Mouse (Mus musculus): ENCODE data around the gene Stx6. TPM values are rescaled to one million over a fixed set of nuclear protein-coding genes. Genes with fewer than 3 reads are reported as not detected.

Stx6 gene
- polyA plus RNA-seq, 1 experiment: 38.9 TPM

GRCm38 (mm10) chr1:155253126-155253525 lies 94.6 kb downstream of the Stx6 start:
- Histone ChIP-seq H3K27me3 (replicated peaks; ENCODE audit: control insufficient read depth, insufficient read depth, low read length) (no peaks in the 10 kb centered on the region), H3K4me1 (ENCODE audit: control insufficient read depth, insufficient read depth, low read length) (peaks cover 15% of the 10 kb centered on the region; the same call in 1 of the 2 replicates), H3K36me3 (ENCODE audit: control insufficient read depth, insufficient read depth, low read length) (no peaks in the 10 kb centered on the region), H3K27ac (ENCODE audit: insufficient read depth, low read depth, low read length) (peak overlapping the region; percentile 62), H3K4me3 (ENCODE audit: insufficient read depth, low read depth, low read length) (no peak overlapping the region)
- DNase-seq: no peak
- 40% methylated on average over 12 of the region's 12 CpGs for WGBS
- TF ChIP-seq CTCF (conservative IDR thresholded peaks at IDR 0.05; ENCODE audit: insufficient read depth, insufficient read length, low read depth, low read length) (no peak), POLR2A (IDR thresholded peaks at IDR 0.05; ENCODE audit: low read depth, low read length) (no peak)

DNA sequence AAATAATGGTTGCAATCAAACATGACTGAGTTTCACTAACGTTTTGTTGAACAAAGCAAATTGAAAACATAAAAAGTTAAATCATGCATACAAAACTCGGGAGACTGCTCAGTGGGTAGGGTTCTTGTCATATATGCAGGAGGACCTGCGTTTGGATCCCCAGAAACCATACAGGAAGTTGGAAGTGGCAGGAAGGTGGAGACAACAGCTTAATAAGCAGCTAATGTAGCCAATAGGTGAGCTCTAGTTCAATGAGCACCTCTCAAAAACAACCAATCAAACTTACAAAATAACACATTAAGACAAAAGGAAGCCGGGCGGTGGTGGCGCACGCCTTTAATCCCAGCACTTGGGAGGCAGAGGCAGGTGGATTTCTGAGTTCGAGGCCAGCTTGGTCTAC lies 95.8 kb downstream of the Stx6 start:
- Histone ChIP-seq H3K36me3 (ENCODE audit: control insufficient read depth, insufficient read depth, low read length) (no peaks in the 10 kb centered on the region), H3K4me1 (ENCODE audit: control insufficient read depth, insufficient read depth, low read length) (peaks cover 13% of the 10 kb centered on the region; the same call in 1 of the 2 replicates), H3K27me3 (replicated peaks; ENCODE audit: control insufficient read depth, insufficient read depth, low read length) (no peaks in the 10 kb centered on the region), H3K27ac (ENCODE audit: insufficient read depth, low read depth, low read length) (no peak overlapping the region), H3K4me3 (ENCODE audit: insufficient read depth, low read depth, low read length) (no peak overlapping the region)
- TF ChIP-seq POLR2A (IDR thresholded peaks at IDR 0.05; ENCODE audit: low read depth, low read length) (no peak), CTCF (conservative IDR thresholded peaks at IDR 0.05; ENCODE audit: insufficient read depth, insufficient read length, low read depth, low read length) (no peak)
- 85% methylated on average over 8 of the region's 8 CpGs for WGBS
- no peak for DNase-seq

Other genes starting within 250 kb of the Stx6 start
- gene Ier5, start 59.1 kb upstream of the Stx6 start, polyA plus RNA-seq (2012; rRNA removed): 8.6 and 9.8 TPM in 2 replicates
- gene Mr1, start 11.9 kb upstream of the Stx6 start, polyA plus RNA-seq (2012; rRNA removed): 3.3 and 4.5 TPM in 2 replicates
- 92.2 and 98.3 TPM in 2 replicates for gene BC034090, start 85.7 kb downstream of the Stx6 start, polyA plus RNA-seq (2012; rRNA removed)